Mouse (Mus musculus) liver, embryonic 12.5 days (tissue): ENCODE data around the gene Ghitm. TPM values are rescaled to one million over a fixed set of nuclear protein-coding genes. Genes with fewer than 3 reads are reported as not detected.
"Not testable (repeated sequence)": the region's sequence is repeated elsewhere in the genome, so short reads cannot be mapped to it uniquely, and the experiment has no call there.

Source experiments
- ATAC-seq: fragments of 200-750 bp; cut with Nextera tagmentation; 2 replicates; pipeline ENCODE4 v1.8.0; 2017; ENCODE audit warnings: moderate number of reproducible peaks, mild to moderate bottlenecking, moderate library complexity
- H3K27ac ChIP-seq: fragments of 300-500 bp; sonication (generic); 2 replicates; pipeline ENCODE4 v1.5.1; 2016; ENCODE audit warnings: mild to moderate bottlenecking
- H3K27me3 ChIP-seq: fragments of 300-500 bp; sonication (generic); replicated peaks from 2 replicates; pipeline ENCODE4 v1.6.1; 2016; ENCODE audit warnings: mild to moderate bottlenecking, moderate library complexity
- H3K36me3 ChIP-seq: fragments of 300-500 bp; sonication (generic); 2 replicates; pipeline ENCODE4 v1.6.1; 2016; ENCODE audit warnings: mild to moderate bottlenecking, moderate library complexity
- H3K4me1 ChIP-seq: fragments of 300-500 bp; sonication (generic); 2 replicates; pipeline ENCODE4 v1.6.1; 2016
- H3K4me2 ChIP-seq: fragments of 300-500 bp; sonication (generic); 2 replicates; pipeline ENCODE4 v1.6.1; 2016; ENCODE audit warnings: mild to moderate bottlenecking, moderate library complexity
- H3K4me3 ChIP-seq: fragments of 300-500 bp; sonication (generic); 2 replicates; pipeline ENCODE4 v1.5.1; 2016; ENCODE audit warnings: mild to moderate bottlenecking, moderate library complexity
- H3K9ac ChIP-seq: fragments of 300-500 bp; sonication (generic); 2 replicates; pipeline ENCODE4 v1.6.1; 2016; ENCODE audit warnings: mild to moderate bottlenecking, moderate library complexity
- H3K9me3 ChIP-seq: fragments of 300-500 bp; sonication (generic); replicated peaks from 2 replicates; pipeline ENCODE4 v1.6.1; 2016; ENCODE audit warnings: mild to moderate bottlenecking, moderate library complexity
- WGBS: fragments of 180-500 bp; shearing (Covaris S2); methylation state at CpG from one replicate; pipeline ENCODE4 v1.1.7; 2016; ENCODE audit not compliant: insufficient replicate concordance; 5-methylcytosine and 5-hydroxymethylcytosine counted together
- polyA plus RNA-seq: library from polyadenylated mRNA; unstranded; fragments of >200 nt; fragmentation: Nextera tagmentation; extraction: Ambion mirVana; gene quantifications from 2 replicates; pipeline ENCODE4 v1.2.1, GENCODE M21; 2016

The Ghitm gene
- 253 and 263 TPM in 2 replicates for polyA plus RNA-seq

- under 1% methylated on average over 38 of the region's 38 CpGs for WGBS
- Histone ChIP-seq H3K4me2 (peak within 1 kb of the TSS; percentile 69), H3K36me3 (peaks cover 33% of the 10 kb centered on the region), H3K9ac (peak within 1 kb of the TSS; percentile 89), H3K27me3 (no peaks in the 10 kb centered on the region), H3K4me3 (peak within 1 kb of the TSS; percentile 88), H3K9me3 (no peaks in the 10 kb centered on the region), H3K27ac (peak within 1 kb of the TSS; percentile 91), H3K4me1 (peaks cover 9% of the 10 kb centered on the region)
- ATAC-seq, result peak; percentile 98
These were observed at the start of gene Ghitm for GRCm38 (mm10) chr14:37135127-37135593. Gene Ghitm (minus strand): TSS chr14:37135272.

GRCm38 (mm10) chr14:37184871-37185270 lies 49.8 kb upstream of the Ghitm start:
- no peak for ATAC-seq
- Histone ChIP-seq H3K27ac (no peak overlapping the region), H3K4me1 (no peaks in the 10 kb centered on the region), H3K36me3 (no peaks in the 10 kb centered on the region), H3K4me2 (no peak overlapping the region), H3K9ac (no peak overlapping the region), H3K27me3 (no peaks in the 10 kb centered on the region), H3K4me3 (no peak overlapping the region), H3K9me3 (no peaks in the 10 kb centered on the region)
- 60% methylated on average over 2 of the region's 2 CpGs for WGBS

- Histone ChIP-seq H3K4me2 (no peak overlapping the region), H3K9me3 (no peaks in the 10 kb centered on the region), H3K36me3 (no peaks in the 10 kb centered on the region), H3K27me3 (no peaks in the 10 kb centered on the region), H3K27ac (no peak overlapping the region), H3K4me1 (no peaks in the 10 kb centered on the region), H3K9ac (no peak overlapping the region), H3K4me3 (no peak overlapping the region)
- ATAC-seq, result no peak
- 63% methylated on average over 3 of the region's 3 CpGs for WGBS
These were observed 39.4 kb upstream of the Ghitm start for GRCm38 (mm10) chr14:37174484-37174883.

- Histone ChIP-seq H3K4me1 (peaks cover 39% of the 10 kb centered on the region), H3K9ac (no peak overlapping the region), H3K9me3 (no peaks in the 10 kb centered on the region), H3K4me2 (no peak overlapping the region), H3K27ac (peak overlapping the region; percentile 89), H3K4me3 (no peak overlapping the region), H3K36me3 (no peaks in the 10 kb centered on the region), H3K27me3 (no peaks in the 10 kb centered on the region)
- whole genome bisulfite sequencing, result 36% methylated on average over 1 of the region's 1 CpGs
- ATAC-seq, result no peak; the same call in 1 of the 2 replicates
These were observed 30.3 kb upstream of the Ghitm start for GRCm38 (mm10) chr14:37165266-37165926.

- Histone ChIP-seq H3K4me2 (peak overlapping the region; percentile 56), H3K9ac (0 out of 2 replicates have a peak overlapping the region, but pooled peaks have one; percentile 17), H3K36me3 (no peaks in the 10 kb centered on the region), H3K27me3 (no peaks in the 10 kb centered on the region), H3K4me3 (no peak overlapping the region), H3K27ac (peak overlapping the region; percentile 89), H3K4me1 (peaks cover 39% of the 10 kb centered on the region), H3K9me3 (no peaks in the 10 kb centered on the region)
- 51% methylated on average over 4 of the region's 4 CpGs for WGBS
- peak; percentile 67 for ATAC-seq
These were observed 29.4 kb upstream of the Ghitm start for GRCm38 (mm10) chr14:37164392-37165032.

- Histone ChIP-seq H3K27me3 (no peaks in the 10 kb centered on the region), H3K9ac (peak overlapping the region; percentile 52), H3K4me2 (peak overlapping the region; percentile 56), H3K4me3 (no peak overlapping the region), H3K36me3 (no peaks in the 10 kb centered on the region), H3K4me1 (peaks cover 39% of the 10 kb centered on the region), H3K9me3 (no peaks in the 10 kb centered on the region), H3K27ac (peak overlapping the region; percentile 89)
- ATAC-seq, result peak; percentile 98
- 27% methylated on average over 4 of the region's 4 CpGs for WGBS
These were observed 28.3 kb upstream of the Ghitm start for GRCm38 (mm10) chr14:37163277-37163956.

- no peak for ATAC-seq
- no peak overlapping the region for H3K4me3 ChIP-seq
- WGBS, result 61% methylated on average over 1 of the region's 1 CpGs
- no peak overlapping the region for H3K9ac ChIP-seq
- no peaks in the 10 kb centered on the region for H3K36me3 ChIP-seq
- no peaks in the 10 kb centered on the region for H3K4me1 ChIP-seq
- H3K9me3 ChIP-seq, result peaks cover 9% of the 10 kb centered on the region; the same call in 1 of the 2 replicates
- H3K4me2 ChIP-seq, result no peak overlapping the region
- no peaks in the 10 kb centered on the region for H3K27me3 ChIP-seq
- H3K27ac ChIP-seq, result no peak overlapping the region
These were observed 19.3 kb upstream of the Ghitm start for GRCm38 (mm10) chr14:37154391-37154790.

- no peaks in the 10 kb centered on the region for H3K4me1 ChIP-seq
- no peaks in the 10 kb centered on the region for H3K36me3 ChIP-seq
- WGBS, result 73% methylated on average over 8 of the region's 8 CpGs
- H3K27ac ChIP-seq, result no peak overlapping the region
- no peak overlapping the region for H3K4me3 ChIP-seq
- no peaks in the 10 kb centered on the region for H3K27me3 ChIP-seq
- ATAC-seq, result no peak
- H3K9me3 ChIP-seq, result no peaks in the 10 kb centered on the region
- no peak overlapping the region for H3K9ac ChIP-seq
- no peak overlapping the region for H3K4me2 ChIP-seq
These were observed 4.1 kb upstream of the Ghitm start for GRCm38 (mm10) chr14:37139051-37139710.

GRCm38 (mm10) chr14:37137596-37137995 lies 2.5 kb upstream of the Ghitm start:
- H3K9ac ChIP-seq, ATAC-seq, H3K36me3 ChIP-seq, H3K4me3 ChIP-seq, H3K9me3 ChIP-seq, H3K27me3 ChIP-seq, H3K4me1 ChIP-seq, H3K4me2 ChIP-seq, H3K27ac ChIP-seq: not testable (repeated sequence)
- 78% methylated on average over 3 of the region's 3 CpGs for WGBS

GRCm38 (mm10) chr14:37136110-37136509 lies 1.0 kb upstream of the Ghitm start:
- Histone ChIP-seq H3K4me1 (peaks cover 9% of the 10 kb centered on the region), H3K27ac (no peak overlapping the region), H3K36me3 (peaks cover 24% of the 10 kb centered on the region), H3K4me2 (peak overlapping the region; percentile 69), H3K9ac (no peak overlapping the region), H3K9me3 (no peaks in the 10 kb centered on the region), H3K4me3 (no peak overlapping the region), H3K27me3 (no peaks in the 10 kb centered on the region)
- 71% methylated on average over 4 of the region's 4 CpGs for WGBS
- ATAC-seq, result no peak

GRCm38 (mm10) chr14:37135671-37136070 lies 599 bp upstream of the Ghitm start:
- no peak for ATAC-seq
- peak overlapping the region; percentile 69 for H3K4me2 ChIP-seq
- no peaks in the 10 kb centered on the region for H3K27me3 ChIP-seq
- H3K9me3 ChIP-seq, result no peaks in the 10 kb centered on the region
- peak overlapping the region; percentile 74 for H3K9ac ChIP-seq
- 3% methylated on average over 10 of the region's 10 CpGs for WGBS
- H3K27ac ChIP-seq, result peak overlapping the region; percentile 85
- H3K36me3 ChIP-seq, result peaks cover 28% of the 10 kb centered on the region
- peaks cover 9% of the 10 kb centered on the region for H3K4me1 ChIP-seq
- H3K4me3 ChIP-seq, result peak overlapping the region; percentile 88
